Mouse (Mus musculus) olfactory bulb, adult 2 months (tissue): ENCODE data around the gene Pecr. TPM values are rescaled to one million over a fixed set of nuclear protein-coding genes. Genes with fewer than 3 reads are reported as not detected.
A peak's percentile ranks its signal among the peaks of the same experiment; 100 is the strongest.

Experiments used
- H3K27ac ChIP-seq: fragments of 200-500 bp; 2 replicates; pipeline ENCODE4 v1.5.1; 2012; ENCODE audit warnings: low read depth, low read length; ENCODE audit not compliant: insufficient read depth
- H3K4me1 ChIP-seq: fragments of 200-500 bp; 2 replicates; pipeline ENCODE4 v1.6.1; 2012; ENCODE audit warnings: low read length; ENCODE audit not compliant: control insufficient read depth, insufficient read depth
- H3K4me3 ChIP-seq: fragments of 200-500 bp; 2 replicates; pipeline ENCODE4 v1.5.1; 2012; ENCODE audit warnings: mild to moderate bottlenecking, low read depth, low read length, moderate library complexity; ENCODE audit not compliant: insufficient read depth
- CTCF ChIP-seq: fragments of 200-500 bp; IDR thresholded peaks from 2 replicates; pipeline ENCODE4 v1.5.1; 2012; ENCODE audit warnings: low read depth, mild to moderate bottlenecking, low read length, moderate library complexity; ENCODE audit not compliant: insufficient read depth
- POLR2A ChIP-seq: fragments of 200-500 bp; IDR thresholded peaks from 2 replicates; pipeline ENCODE4 v1.6.1; 2012; ENCODE audit warnings: mild to moderate bottlenecking, low read depth, low read length, moderate library complexity; ENCODE audit not compliant: insufficient read depth
- WGBS: fragments of 180-500 bp; shearing (Covaris S2); methylation state at CpG from one replicate; pipeline ENCODE4 v1.1.7; 2018; 5-methylcytosine and 5-hydroxymethylcytosine counted together
- polyA plus RNA-seq: library from polyadenylated mRNA; stranded (reverse); fragments of >200 nt; gene quantifications from 2 replicates; pipeline ENCODE4 v1.2.4, GENCODE M21; 2012; ENCODE audit warnings: low replicate concordance; ENCODE audit not compliant: missing spikeins, insufficient read depth, insufficient read length

The Pecr gene
- not detected in 2 replicates for polyA plus RNA-seq

DNA sequence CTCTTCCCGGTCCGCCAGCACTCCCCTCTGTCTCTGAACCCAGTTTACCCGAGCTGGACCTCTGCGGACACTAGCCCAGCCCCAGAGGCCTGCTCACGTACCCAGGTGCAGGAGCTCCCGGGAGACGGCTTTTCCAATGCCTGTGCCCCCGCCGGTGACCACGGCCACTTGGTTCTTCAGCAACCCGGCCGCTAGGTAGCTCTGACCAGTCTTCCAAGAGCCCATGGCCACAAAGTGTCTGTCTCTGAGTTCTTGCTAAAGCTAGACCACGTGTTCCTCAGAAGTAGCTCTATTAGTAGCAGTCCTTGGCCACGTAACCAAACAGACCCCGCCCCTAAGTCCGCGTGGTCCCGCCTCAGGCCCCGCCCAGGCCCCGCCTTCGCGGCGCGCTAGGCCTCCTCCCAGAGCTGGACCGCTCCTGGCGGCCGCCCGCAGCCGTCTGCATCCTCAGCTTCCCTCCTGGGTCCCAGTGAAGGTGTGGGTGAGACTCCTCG lies at the start of gene Pecr, which contains the start of gene Tmem169:
TSS of gene Pecr (minus strand) at position 323 of the 494 bp plus-strand sequence.
TSS of gene Tmem169 (plus strand) at position 378 of the 494 bp plus-strand sequence.
- no peak for TF ChIP-seq CTCF
- TF ChIP-seq POLR2A: peak; percentile 86
- WGBS: under 1% methylated on average over 30 of the region's 30 CpGs
- H3K4me1 ChIP-seq: peaks cover 23% of the 10 kb centered on the region
- peak within 1 kb of the TSS; percentile 54 for H3K4me3 ChIP-seq
- peak within 1 kb of the TSS; percentile 88 for H3K27ac ChIP-seq

DNA sequence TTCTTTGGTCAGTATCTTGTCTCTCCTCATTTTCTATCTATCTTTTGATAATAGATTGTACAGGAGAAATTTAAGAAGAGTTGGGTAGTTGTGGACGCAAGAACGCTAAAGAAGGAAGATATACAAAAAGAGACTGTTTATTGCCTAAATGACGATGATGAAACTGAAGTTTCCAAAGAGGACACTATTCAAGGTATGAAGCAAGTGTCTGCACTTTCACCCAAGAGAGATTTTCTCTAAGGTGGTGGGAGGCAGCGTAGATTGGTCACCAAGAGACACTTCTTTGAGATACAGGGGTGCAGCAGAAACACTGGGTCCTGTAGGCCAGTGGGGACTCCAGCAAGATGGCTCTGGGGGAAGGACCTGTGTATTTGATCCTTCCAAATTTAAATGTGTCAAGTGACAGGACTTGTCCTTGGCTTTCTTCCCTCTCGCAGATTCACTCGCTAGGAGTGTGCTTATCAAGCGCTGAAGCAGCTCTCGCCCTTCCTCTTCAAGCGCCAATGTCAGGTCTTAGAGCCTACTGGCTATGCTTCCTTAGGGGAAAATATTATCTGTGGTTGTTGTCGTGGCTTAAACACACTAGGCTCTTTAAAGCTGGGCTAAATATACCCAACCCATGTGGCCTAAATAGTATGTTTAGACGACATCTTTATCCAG lies 42.2 kb upstream of the Pecr start:
- H3K27ac ChIP-seq: no peak overlapping the region
- 91% methylated on average over 11 of the region's 11 CpGs for WGBS
- no peak overlapping the region for H3K4me3 ChIP-seq
- TF ChIP-seq POLR2A: no peak
- no peak for TF ChIP-seq CTCF
- no peaks in the 10 kb centered on the region for H3K4me1 ChIP-seq

DNA sequence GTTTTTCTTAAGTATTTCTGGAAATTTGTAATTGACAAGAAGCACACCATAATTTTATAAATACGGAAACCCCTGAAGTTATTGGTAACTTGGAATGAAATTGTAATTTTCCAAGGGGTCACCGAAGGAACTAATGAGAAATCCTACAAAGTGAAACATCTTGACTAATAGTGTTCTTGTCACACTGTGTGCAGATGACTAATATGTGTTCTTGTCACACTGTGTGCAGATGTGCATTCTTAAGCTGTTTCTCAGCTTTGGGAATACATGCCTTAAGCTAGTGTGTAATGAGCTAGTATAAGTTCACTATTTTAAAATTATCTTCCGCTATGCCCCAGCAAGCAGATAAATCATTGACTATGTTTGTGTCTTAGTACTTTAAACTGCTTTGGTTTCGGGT lies 39.1 kb upstream of the Pecr start:
- 93% methylated on average over 4 of the region's 4 CpGs for WGBS

DNA sequence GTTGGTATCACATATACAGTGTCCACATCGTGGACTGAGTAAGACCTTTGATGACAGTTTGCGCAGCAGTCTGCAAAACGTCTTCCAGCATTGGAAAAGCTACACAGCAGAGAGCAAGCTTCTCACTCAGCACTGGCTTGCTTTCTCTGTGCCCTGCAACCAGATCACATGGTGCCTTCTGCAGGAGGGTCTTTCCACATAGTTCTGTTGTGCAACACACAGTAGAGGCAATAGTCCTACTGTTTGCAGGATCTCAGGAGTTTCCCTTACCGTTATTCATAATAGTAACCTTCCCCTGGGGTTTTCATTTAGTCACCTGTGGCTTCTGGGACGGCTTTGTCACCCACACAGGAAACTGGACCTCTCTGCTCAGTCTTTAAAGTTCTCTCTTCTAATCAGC lies 36.6 kb upstream of the Pecr start:
- H3K4me3 ChIP-seq: no peak overlapping the region
- WGBS: 92% methylated on average over 5 of the region's 5 CpGs
- TF ChIP-seq POLR2A (no peak), CTCF (no peak)
- no peak overlapping the region for H3K27ac ChIP-seq
- no peaks in the 10 kb centered on the region for H3K4me1 ChIP-seq

More for the DNA sequence above, 39.1 kb upstream of the Pecr start:
- TF ChIP-seq CTCF (no peak), POLR2A (no peak)
- no peak overlapping the region for H3K27ac ChIP-seq
- H3K4me3 ChIP-seq: no peak overlapping the region
- no peaks in the 10 kb centered on the region for H3K4me1 ChIP-seq

DNA sequence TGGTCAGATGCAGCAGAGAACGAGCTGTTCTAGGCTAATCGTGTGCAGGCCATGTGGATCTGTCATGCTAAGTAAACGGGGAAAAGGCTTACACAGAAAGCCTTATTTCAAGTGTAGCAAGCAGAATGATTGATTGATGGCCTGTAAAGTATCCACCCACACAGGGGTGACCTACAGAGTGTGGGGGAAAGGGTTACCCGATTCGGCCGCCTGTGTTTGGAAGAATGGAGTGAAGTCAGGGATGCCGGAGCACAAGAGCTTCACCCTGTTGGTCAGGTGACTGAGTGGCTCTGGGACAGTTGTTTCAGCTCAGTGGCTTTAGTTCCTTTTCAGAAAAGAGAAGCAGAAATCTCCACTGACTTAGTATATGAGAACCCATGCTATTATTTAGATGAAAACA lies 32.8 kb upstream of the Pecr start:
- WGBS: 82% methylated on average over 7 of the region's 7 CpGs
- Histone ChIP-seq H3K27ac (no peak overlapping the region), H3K4me1 (no peaks in the 10 kb centered on the region), H3K4me3 (no peak overlapping the region)
- TF ChIP-seq POLR2A (no peak), CTCF (no peak)

DNA sequence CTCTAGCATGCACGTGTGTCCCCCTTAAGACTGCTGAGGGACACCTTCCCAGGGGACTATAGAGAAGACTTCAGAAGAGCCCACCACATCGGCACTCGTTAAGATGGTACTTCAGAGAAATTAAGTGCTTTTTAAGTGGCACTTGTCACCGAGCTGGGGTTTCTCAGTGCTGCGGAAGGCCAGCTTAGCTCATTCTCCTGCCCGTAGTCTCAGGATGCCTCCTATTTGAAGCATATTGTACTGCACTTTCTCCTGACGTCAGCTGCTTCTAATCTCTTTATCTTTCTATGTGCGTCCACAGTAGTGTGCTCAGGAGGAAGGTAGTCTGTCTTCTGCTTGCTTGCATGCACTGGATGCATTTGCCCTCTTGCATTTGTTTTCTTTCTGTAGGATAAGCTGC lies 32.3 kb upstream of the Pecr start:
- H3K4me1 ChIP-seq: no peaks in the 10 kb centered on the region
- H3K4me3 ChIP-seq: no peak overlapping the region
- TF ChIP-seq CTCF: no peak
- TF ChIP-seq POLR2A: no peak
- WGBS: 80% methylated on average over 8 of the region's 8 CpGs
- H3K27ac ChIP-seq: no peak overlapping the region

DNA sequence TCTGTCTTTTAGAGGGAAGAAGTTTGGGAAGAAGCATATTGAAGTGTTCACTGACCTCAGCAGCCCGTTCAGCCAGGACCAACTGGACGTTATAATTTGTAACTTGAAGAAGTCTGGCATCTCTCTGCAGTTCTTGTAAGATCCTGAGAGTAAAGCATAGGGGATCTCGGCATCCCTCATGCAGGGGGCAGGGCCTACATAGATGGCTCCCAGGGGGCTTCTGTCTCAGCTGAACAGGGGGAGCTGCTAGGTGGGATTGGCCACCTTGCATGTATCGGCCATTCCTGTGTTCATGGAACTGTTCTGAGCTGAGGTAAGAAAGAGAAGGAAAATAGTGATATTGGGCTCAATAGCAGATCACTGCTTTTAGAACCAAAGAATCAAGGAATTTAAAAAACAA lies 31.3 kb upstream of the Pecr start:
- TF ChIP-seq CTCF (no peak), POLR2A (no peak)
- Histone ChIP-seq H3K4me3 (no peak overlapping the region), H3K27ac (no peak overlapping the region), H3K4me1 (no peaks in the 10 kb centered on the region)
- 92% methylated on average over 4 of the region's 4 CpGs for WGBS

DNA sequence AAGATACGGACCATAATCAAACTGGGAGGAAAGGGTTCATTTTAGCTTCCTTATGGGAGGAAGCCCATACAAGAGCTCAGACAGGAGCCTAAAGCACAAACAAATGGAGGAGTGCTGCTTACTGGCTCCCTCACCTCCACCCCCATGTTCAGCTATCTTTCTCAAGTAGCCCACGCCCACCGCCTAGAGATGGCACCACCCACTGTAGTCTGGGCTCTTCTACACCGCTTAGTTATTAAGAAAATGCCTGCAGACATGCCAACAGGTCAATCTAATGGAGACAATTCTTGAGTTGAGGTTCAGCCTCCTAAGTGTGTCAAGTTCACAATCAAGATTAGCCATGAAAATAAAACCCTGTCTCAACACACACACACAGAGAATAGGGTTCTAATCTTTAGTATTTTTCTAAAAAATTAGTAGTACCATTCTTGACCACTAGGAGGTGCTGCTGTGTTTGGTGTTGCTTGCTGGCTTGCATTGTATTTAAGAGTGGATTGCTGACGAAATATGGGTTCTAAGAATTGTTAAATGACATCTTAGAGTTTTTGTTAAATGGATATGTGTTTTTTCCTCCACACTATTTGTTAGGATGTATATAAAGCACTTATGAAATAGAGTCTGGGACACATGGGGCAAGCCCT lies 29.4 kb upstream of the Pecr start:
- no peak for TF ChIP-seq CTCF
- no peak for TF ChIP-seq POLR2A
- WGBS: 74% methylated on average over 5 of the region's 5 CpGs
- Histone ChIP-seq H3K27ac (no peak overlapping the region), H3K4me3 (no peak overlapping the region), H3K4me1 (no peaks in the 10 kb centered on the region)

DNA sequence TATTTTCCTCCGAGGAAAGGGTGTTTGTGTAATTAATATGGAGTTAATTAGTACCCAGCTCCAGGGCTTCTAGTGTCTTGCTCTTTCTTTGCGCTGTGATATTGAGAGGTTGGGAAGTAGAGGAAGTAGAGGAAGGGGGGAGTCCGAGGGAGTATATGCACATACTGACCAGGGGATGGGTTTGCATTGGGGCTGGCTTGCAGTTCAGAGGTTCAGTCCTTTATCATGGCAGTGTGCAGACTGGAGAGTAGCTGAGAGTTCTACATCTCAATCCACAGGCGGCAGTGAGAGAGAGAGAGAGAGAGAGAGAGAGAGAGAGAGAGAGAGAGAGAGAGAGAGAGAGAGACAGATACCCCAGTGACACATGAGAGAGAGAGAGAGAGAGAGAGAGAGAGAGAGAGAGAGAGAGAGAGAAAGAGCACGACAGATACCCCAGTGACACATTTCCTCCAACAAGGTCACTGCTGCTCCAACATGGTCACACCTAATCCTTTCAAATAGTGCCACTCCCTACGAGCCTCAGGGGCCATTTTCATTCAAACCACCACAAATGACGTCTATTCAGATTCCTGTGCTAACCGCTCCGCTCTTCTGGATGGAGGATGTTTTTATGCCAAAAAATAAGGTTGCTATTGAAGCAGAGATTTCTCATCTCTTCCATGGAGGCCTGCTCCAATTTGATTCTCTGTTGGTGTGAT lies 28.7 kb upstream of the Pecr start:
- 79% methylated on average over 9 of the region's 9 CpGs for WGBS
- H3K4me3 ChIP-seq: no peak overlapping the region

More for the DNA sequence above, 28.7 kb upstream of the Pecr start:
- no peak for TF ChIP-seq POLR2A
- no peak for TF ChIP-seq CTCF
- Histone ChIP-seq H3K4me1 (no peaks in the 10 kb centered on the region), H3K27ac (no peak overlapping the region)
